Mouse (Mus musculus) midbrain, embryonic 16.5 days (tissue): ENCODE data around the gene Car6. TPM values are rescaled to one million over a fixed set of nuclear protein-coding genes. Genes with fewer than 3 reads are reported as not detected.

Experiments used
- ATAC-seq: fragments of 200-750 bp; cut with Nextera tagmentation; 2 replicates; pipeline ENCODE4 v1.8.0; 2017; ENCODE audit warnings: moderate TSS enrichment
- H3K27ac ChIP-seq: fragments of 300-500 bp; sonication (generic); 2 replicates; pipeline ENCODE4 v1.5.1; 2014; ENCODE audit warnings: mild to moderate bottlenecking, low read length, mixed read lengths
- H3K27me3 ChIP-seq: fragments of 300-500 bp; sonication (generic); 2 replicates; pipeline ENCODE4 v1.6.1; 2014; ENCODE audit warnings: low read depth, low read length, mixed read lengths; ENCODE audit not compliant: control insufficient read depth, insufficient read depth
- H3K36me3 ChIP-seq: fragments of 300-500 bp; sonication (generic); 2 replicates; pipeline ENCODE4 v1.6.1; 2014; ENCODE audit warnings: mild to moderate bottlenecking, low read length, moderate library complexity, mixed read lengths; ENCODE audit not compliant: control insufficient read depth, insufficient read depth
- H3K4me1 ChIP-seq: fragments of 300-500 bp; sonication (generic); 2 replicates; pipeline ENCODE4 v1.6.1; 2014; ENCODE audit warnings: mild to moderate bottlenecking, low read length, mixed read lengths; ENCODE audit not compliant: control insufficient read depth, insufficient read depth
- H3K4me2 ChIP-seq: fragments of 300-500 bp; sonication (generic); 2 replicates; pipeline ENCODE4 v1.6.1; 2014; ENCODE audit warnings: mild to moderate bottlenecking, low read length, mixed read lengths
- H3K4me3 ChIP-seq: fragments of 300-500 bp; sonication (generic); 2 replicates; pipeline ENCODE4 v1.5.1; 2014; ENCODE audit warnings: low read depth, mild to moderate bottlenecking, low read length, moderate library complexity, mixed read lengths
- H3K9ac ChIP-seq: fragments of 300-500 bp; sonication (generic); 2 replicates; pipeline ENCODE4 v1.6.1; 2014; ENCODE audit warnings: low read depth, low read length, mixed read lengths
- H3K9me3 ChIP-seq: fragments of 300-500 bp; sonication (generic); replicated peaks from 2 replicates; pipeline ENCODE4 v1.6.1; 2014; ENCODE audit warnings: mild to moderate bottlenecking, low read length, mixed read lengths; ENCODE audit not compliant: control insufficient read depth, poor library complexity, severe bottlenecking
- WGBS: fragments of 180-500 bp; shearing (Covaris S2); extraction: QIAGEN DNeasy Blood & Tissue Kit; methylation state at CpG from one replicate; pipeline ENCODE4 v1.1.7; 2014; 5-methylcytosine and 5-hydroxymethylcytosine counted together
- polyA plus RNA-seq: library from polyadenylated mRNA; unstranded; fragments of >200 nt; fragmentation: Nextera tagmentation; extraction: Ambion mirVana; gene quantifications from 2 replicates; pipeline ENCODE4 v1.2.1, GENCODE M21; 2015

Gene Car6
- polyA plus RNA-seq, 1 experiment from 2014 or later, result not detected

- Histone ChIP-seq H3K4me2 (no peak overlapping the region), H3K36me3 (no peaks in the 10 kb centered on the region), H3K9me3 (no peaks in the 10 kb centered on the region), H3K9ac (no peak overlapping the region), H3K4me1 (no peaks in the 10 kb centered on the region), H3K27me3 (no peaks in the 10 kb centered on the region), H3K4me3 (no peak overlapping the region), H3K27ac (no peak overlapping the region)
- no peak for ATAC-seq
- WGBS, result 72% methylated on average over 14 of the region's 14 CpGs
Measured at GRCm38 (mm10) chr4:150157348-150157882, 43.7 kb downstream of the Car6 start.

- Histone ChIP-seq H3K9me3 (no peaks in the 10 kb centered on the region), H3K4me1 (no peaks in the 10 kb centered on the region), H3K36me3 (no peaks in the 10 kb centered on the region), H3K4me3 (no peak overlapping the region), H3K27ac (no peak overlapping the region), H3K4me2 (no peak overlapping the region), H3K27me3 (no peaks in the 10 kb centered on the region), H3K9ac (no peak overlapping the region)
- 95% methylated on average over 4 of the region's 4 CpGs for WGBS
- no peak for ATAC-seq
Measured at GRCm38 (mm10) chr4:150155731-150156130, 45.4 kb downstream of the Car6 start.

- Histone ChIP-seq H3K4me3 (no peak overlapping the region), H3K27ac (no peak overlapping the region), H3K4me1 (no peaks in the 10 kb centered on the region), H3K9me3 (no peaks in the 10 kb centered on the region), H3K27me3 (no peaks in the 10 kb centered on the region), H3K9ac (no peak overlapping the region), H3K4me2 (no peak overlapping the region), H3K36me3 (no peaks in the 10 kb centered on the region)
- 88% methylated on average over 4 of the region's 4 CpGs for WGBS
- ATAC-seq, result no peak
Measured at GRCm38 (mm10) chr4:150155301-150155700, 45.8 kb downstream of the Car6 start.

GRCm38 (mm10) chr4:150152483-150152882, 48.6 kb downstream of the Car6 start:
- Histone ChIP-seq H3K36me3 (no peaks in the 10 kb centered on the region), H3K9ac (no peak overlapping the region), H3K4me1 (no peaks in the 10 kb centered on the region), H3K27ac (no peak overlapping the region), H3K27me3 (no peaks in the 10 kb centered on the region), H3K4me2 (no peak overlapping the region), H3K4me3 (no peak overlapping the region), H3K9me3 (no peaks in the 10 kb centered on the region)
- no peak for ATAC-seq
- 91% methylated on average over 8 of the region's 8 CpGs for WGBS

- H3K9ac ChIP-seq, result no peak overlapping the region
- 81% methylated on average over 7 of the region's 7 CpGs for WGBS
- ATAC-seq, result no peak
Measured at GRCm38 (mm10) chr4:150151045-150151444, 50.1 kb downstream of the Car6 start.

GRCm38 (mm10) chr4:150146286-150146685, 54.8 kb downstream of the Car6 start:
- Histone ChIP-seq H3K4me2 (no peak overlapping the region), H3K4me1 (no peaks in the 10 kb centered on the region), H3K27ac (no peak overlapping the region), H3K9ac (no peak overlapping the region), H3K9me3 (no peaks in the 10 kb centered on the region), H3K4me3 (no peak overlapping the region), H3K27me3 (no peaks in the 10 kb centered on the region), H3K36me3 (no peaks in the 10 kb centered on the region)
- WGBS, result 86% methylated on average over 4 of the region's 4 CpGs
- no peak for ATAC-seq

More at GRCm38 (mm10) chr4:150151045-150151444, 50.1 kb downstream of the Car6 start:
- Histone ChIP-seq H3K4me1 (no peaks in the 10 kb centered on the region), H3K27me3 (no peaks in the 10 kb centered on the region), H3K9me3 (no peaks in the 10 kb centered on the region), H3K4me2 (no peak overlapping the region), H3K27ac (no peak overlapping the region), H3K36me3 (no peaks in the 10 kb centered on the region), H3K4me3 (no peak overlapping the region)

- no peaks in the 10 kb centered on the region for H3K27me3 ChIP-seq
- no peaks in the 10 kb centered on the region for H3K4me1 ChIP-seq
- no peak overlapping the region for H3K4me2 ChIP-seq
- no peak overlapping the region for H3K4me3 ChIP-seq
- no peak for ATAC-seq
- H3K36me3 ChIP-seq, result no peaks in the 10 kb centered on the region
- H3K9me3 ChIP-seq, result no peaks in the 10 kb centered on the region
- H3K9ac ChIP-seq, result no peak overlapping the region
- 19% methylated on average over 12 of the region's 12 CpGs for WGBS
- H3K27ac ChIP-seq, result no peak overlapping the region
Measured at GRCm38 (mm10) chr4:150144242-150144641, 56.9 kb downstream of the Car6 start.

- WGBS, result 67% methylated on average over 7 of the region's 7 CpGs
- Histone ChIP-seq H3K27me3 (no peaks in the 10 kb centered on the region), H3K9ac (no peak overlapping the region), H3K36me3 (no peaks in the 10 kb centered on the region), H3K4me2 (no peak overlapping the region), H3K4me1 (no peaks in the 10 kb centered on the region; the same call in 1 of the 2 replicates), H3K27ac (no peak overlapping the region), H3K4me3 (no peak overlapping the region), H3K9me3 (no peaks in the 10 kb centered on the region)
- no peak for ATAC-seq
Measured at GRCm38 (mm10) chr4:150140346-150140745, 60.8 kb downstream of the Car6 start.

- no peak for ATAC-seq
- H3K9ac ChIP-seq, result no peak overlapping the region
- WGBS, result 70% methylated on average over 13 of the region's 13 CpGs
- no peaks in the 10 kb centered on the region for H3K9me3 ChIP-seq
- H3K4me1 ChIP-seq, result no peaks in the 10 kb centered on the region; the same call in 1 of the 2 replicates
- H3K27me3 ChIP-seq, result no peaks in the 10 kb centered on the region
- H3K4me2 ChIP-seq, result no peak overlapping the region
- H3K27ac ChIP-seq, result no peak overlapping the region
- no peaks in the 10 kb centered on the region for H3K36me3 ChIP-seq
- no peak overlapping the region for H3K4me3 ChIP-seq
Measured at GRCm38 (mm10) chr4:150139090-150139489, 62.0 kb downstream of the Car6 start.
